Mouse (Mus musculus) ovary, postnatal 10 days (tissue): Measurements from ENCODE around the gene Prickle4.
"Not testable (repeated sequence)": the region's sequence is repeated elsewhere in the genome, so short reads cannot be mapped to it uniquely, and the experiment has no call there.

Source experiments
- DNase-seq: peaks from one replicate; pipeline ENCODE4 v3.0.0; 2022; ENCODE audit warnings: low spot score

Gene Prickle4

GRCm38 (mm10) chr17:47669166-47669565 is 25.4 kb downstream of the Prickle4 start:
- no peak for DNase-seq

DNA sequence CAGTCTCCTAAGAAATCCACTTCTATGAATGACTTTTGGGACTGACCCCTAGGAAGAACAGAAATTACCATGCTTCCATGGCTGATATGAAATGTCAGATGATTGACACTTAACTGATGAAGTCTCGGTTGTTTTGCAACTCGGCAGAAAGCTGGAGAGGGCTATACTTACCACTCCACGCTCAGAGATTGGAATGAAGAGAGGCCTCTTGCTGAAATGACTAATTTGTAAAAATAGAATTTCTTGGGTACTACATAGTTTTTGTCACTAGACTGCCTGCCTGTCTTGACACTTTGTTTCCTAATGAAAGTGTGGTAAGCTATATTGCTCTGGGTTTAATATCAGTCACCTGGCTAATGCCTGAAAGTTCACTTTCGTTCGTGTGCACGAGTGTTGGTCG is 30.1 kb downstream of the Prickle4 start:
- DNase-seq, result no peak

DNA sequence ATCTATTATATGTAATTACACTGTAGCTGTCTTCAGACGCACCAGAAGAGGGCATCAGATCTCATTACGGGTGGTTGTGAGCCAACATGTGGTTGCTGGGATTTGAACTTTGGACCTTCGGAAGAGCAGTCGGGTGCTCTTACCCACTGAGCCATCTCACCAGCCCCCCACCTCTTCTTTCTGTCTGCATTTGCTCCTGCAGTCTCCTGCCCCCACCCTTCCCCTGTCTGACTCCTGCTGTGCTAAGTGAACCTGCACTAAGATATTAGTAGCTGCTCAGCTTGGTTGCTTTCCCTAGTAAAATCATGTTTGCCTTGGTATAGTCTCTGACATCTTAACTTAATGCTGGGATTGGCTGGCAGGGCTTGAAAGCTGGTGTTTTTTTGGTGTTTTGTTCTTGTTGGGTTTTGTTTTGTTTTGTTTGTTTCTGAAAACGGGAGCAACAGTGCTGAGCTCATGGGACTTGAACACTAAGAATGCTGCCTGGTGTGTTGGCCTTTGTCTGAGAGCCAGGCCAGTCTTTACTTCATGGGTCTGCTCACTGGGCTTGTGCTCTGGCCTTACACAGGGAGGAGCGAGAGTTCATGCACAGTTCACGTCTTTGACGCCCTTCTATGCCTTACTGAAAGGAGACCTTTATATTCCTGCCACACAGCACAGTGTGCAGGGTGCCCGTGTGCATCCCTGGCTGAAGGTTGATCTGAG is 31.4 kb downstream of the Prickle4 start:
- no peak for DNase-seq

- no peak for DNase-seq
Observed at GRCm38 (mm10) chr17:47658741-47659243, 35.7 kb downstream of the Prickle4 start.

GRCm38 (mm10) chr17:47657901-47658300 is 36.6 kb downstream of the Prickle4 start:
- DNase-seq, result no peak

GRCm38 (mm10) chr17:47655697-47656096 is 38.8 kb downstream of the Prickle4 start:
- no peak for DNase-seq

DNA sequence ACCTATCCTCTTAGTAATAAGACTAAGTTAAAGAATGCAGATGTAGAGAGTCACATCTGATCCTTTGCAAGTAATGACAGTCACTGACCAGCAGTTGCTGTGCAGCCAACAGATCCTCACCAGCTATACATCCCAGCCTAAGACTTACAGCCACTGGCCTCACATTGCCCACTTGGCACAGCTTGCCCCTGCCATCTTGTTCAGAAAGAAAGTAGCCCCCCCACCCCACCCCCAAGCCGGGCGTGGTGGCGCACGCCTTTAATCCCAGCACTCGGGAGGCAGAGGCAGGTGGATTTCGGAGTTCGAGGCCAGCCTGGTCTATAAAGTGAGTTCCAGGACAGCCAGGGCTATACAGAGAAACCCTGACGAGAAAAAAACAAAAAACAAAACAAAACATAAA is 40.2 kb downstream of the Prickle4 start:
- not testable (repeated sequence) for DNase-seq

- no peak for DNase-seq
Observed at GRCm38 (mm10) chr17:47651953-47652352, 42.6 kb downstream of the Prickle4 start.

- DNase-seq, result no peak
Observed at GRCm38 (mm10) chr17:47648966-47649365, 45.6 kb downstream of the Prickle4 start.

GRCm38 (mm10) chr17:47646683-47647082 is 47.9 kb downstream of the Prickle4 start:
- DNase-seq, result peak; percentile 5

DNA sequence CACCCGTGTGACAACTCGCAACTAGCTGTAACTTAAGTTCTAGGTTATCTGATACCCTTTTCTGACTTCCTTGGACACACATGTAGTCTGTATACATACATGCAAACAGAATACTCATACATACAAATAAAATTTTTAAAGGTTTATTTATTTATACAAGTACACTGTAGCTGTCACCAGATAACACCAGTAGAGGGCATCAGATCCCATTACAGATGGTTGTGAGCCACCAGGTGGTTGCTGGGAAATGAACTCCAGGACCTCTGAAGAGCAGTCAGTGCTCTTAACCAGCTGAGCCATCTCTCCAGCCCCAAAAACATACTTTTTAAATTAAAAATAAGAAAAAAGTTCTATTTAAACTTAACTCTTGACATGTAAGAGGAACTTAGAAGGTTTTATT is 51.5 kb downstream of the Prickle4 start:
- no peak for DNase-seq
